Mouse (Mus musculus): ENCODE results near the gene A630089N07Rik. TPM values are rescaled to one million over a fixed set of nuclear protein-coding genes. Genes with fewer than 3 reads are reported as not detected.

The A630089N07Rik gene
- polyA plus RNA-seq, 1 experiment from 2014 or later, result 31.7 TPM

DNA sequence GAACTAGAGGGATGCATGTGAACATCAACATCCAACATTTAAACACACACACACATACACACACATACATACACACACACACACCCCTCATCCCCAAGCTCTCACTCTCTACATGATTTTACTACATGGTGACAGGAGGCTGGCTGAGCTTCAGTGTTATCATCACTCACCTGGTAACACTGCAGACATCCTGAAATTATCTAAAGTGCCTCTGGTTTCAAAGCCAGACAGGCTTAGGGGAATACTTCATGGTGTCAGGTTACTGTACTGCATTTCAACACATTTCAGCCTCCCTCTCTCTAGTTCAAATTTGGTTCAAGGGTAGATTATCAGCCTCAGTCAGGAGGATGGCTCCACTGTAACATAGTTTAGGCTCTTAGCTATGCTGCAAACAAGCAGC is 124.6 kb downstream of the A630089N07Rik start:
- H3K27me3 ChIP-seq (ENCODE audit: control insufficient read depth, insufficient read depth, low read length), result no peaks in the 10 kb centered on the region
- H3K4me3 ChIP-seq (ENCODE audit: low read depth, low read length), result no peak overlapping the region
- H3K9me3 ChIP-seq (ENCODE audit: control insufficient read depth, low read length), result no peaks in the 10 kb centered on the region
- no peaks in the 10 kb centered on the region for H3K36me3 ChIP-seq (ENCODE audit: control insufficient read depth, insufficient read depth, low read length)
- H3K4me1 ChIP-seq (ENCODE audit: control insufficient read depth, insufficient read depth, low read length), result 0 out of 2 replicates have a peak, but pooled peaks cover 2% of the 10 kb centered on the region
- no peak overlapping the region for H3K4me2 ChIP-seq (ENCODE audit: low read depth, severe bottlenecking)
- H3K9ac ChIP-seq (ENCODE audit: low read length), result no peak overlapping the region
- H3K27ac ChIP-seq (replicated peaks; ENCODE audit: low read depth, low read length), result no peak overlapping the region
- DNase-seq (ENCODE audit: low spot score), result no peak
- ATAC-seq (ENCODE audit: insufficient number of reproducible peaks, low FRiP score, low TSS enrichment, low read depth), result no peak

DNA sequence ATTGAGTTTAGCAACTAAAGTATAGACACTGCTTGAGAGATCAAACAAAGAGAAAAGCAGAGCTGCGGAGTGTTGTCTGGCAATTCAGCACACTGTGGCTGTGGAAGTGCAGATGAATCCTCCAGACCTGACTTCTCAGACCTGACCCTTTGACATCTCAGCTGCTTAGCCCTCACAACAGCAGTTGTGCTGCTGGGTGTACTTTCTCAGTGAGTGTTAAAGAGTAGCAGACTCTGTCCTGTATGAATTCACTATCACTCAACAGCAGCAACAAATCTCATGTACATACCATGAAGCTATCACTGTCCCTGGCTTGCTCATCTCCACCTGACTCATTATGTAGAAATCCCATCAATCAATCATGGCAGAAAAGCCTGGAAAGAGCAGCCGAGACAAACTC is 126.2 kb downstream of the A630089N07Rik start:
- ATAC-seq (ENCODE audit: insufficient number of reproducible peaks, low FRiP score, low TSS enrichment, low read depth) (no peak), DNase-seq (ENCODE audit: low spot score) (no peak)
- WGBS, result 92% methylated on average over 2 of the region's 2 CpGs
- Histone ChIP-seq H3K36me3 (ENCODE audit: control insufficient read depth, insufficient read depth, low read length) (peaks cover 6% of the 10 kb centered on the region; the same call in 1 of the 2 replicates), H3K27ac (replicated peaks; ENCODE audit: low read depth, low read length) (no peak overlapping the region), H3K4me2 (ENCODE audit: low read depth, severe bottlenecking) (no peak overlapping the region), H3K4me1 (ENCODE audit: control insufficient read depth, insufficient read depth, low read length) (no peaks in the 10 kb centered on the region), H3K9ac (ENCODE audit: low read length) (no peak overlapping the region), H3K9me3 (ENCODE audit: control insufficient read depth, low read length) (no peaks in the 10 kb centered on the region), H3K27me3 (ENCODE audit: control insufficient read depth, insufficient read depth, low read length) (no peaks in the 10 kb centered on the region), H3K4me3 (ENCODE audit: low read depth, low read length) (no peak overlapping the region)

DNA sequence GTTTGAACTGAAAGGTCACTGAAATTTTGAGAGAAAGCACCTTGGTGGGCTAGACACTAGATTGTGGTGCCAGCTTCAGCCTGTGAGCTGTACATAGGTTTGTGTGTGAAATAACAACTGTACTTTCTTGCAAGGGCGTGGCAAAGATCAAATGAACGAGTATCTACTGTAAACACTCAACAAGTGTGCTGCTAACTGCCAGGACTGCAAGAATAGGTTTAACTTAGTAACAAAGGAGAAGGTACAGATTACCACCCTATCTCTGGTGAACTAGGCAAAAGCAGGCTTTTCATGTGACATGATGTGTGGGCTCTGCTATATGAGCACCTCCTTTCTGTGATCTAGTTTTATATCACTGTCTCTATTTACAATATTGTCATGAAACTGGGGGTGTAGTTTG is 128.9 kb downstream of the A630089N07Rik start:
- H3K27me3 ChIP-seq (ENCODE audit: control insufficient read depth, insufficient read depth, low read length), result no peaks in the 10 kb centered on the region
- no peaks in the 10 kb centered on the region for H3K4me1 ChIP-seq (ENCODE audit: control insufficient read depth, insufficient read depth, low read length)
- H3K9ac ChIP-seq (ENCODE audit: low read length), result no peak overlapping the region
- WGBS, result 87% methylated on average over 2 of the region's 2 CpGs
- H3K4me2 ChIP-seq (ENCODE audit: low read depth, severe bottlenecking), result no peak overlapping the region
- DNase-seq (ENCODE audit: low spot score) (no peak), ATAC-seq (ENCODE audit: insufficient number of reproducible peaks, low FRiP score, low TSS enrichment, low read depth) (no peak)
- H3K27ac ChIP-seq (replicated peaks; ENCODE audit: low read depth, low read length), result no peak overlapping the region
- no peaks in the 10 kb centered on the region for H3K9me3 ChIP-seq (ENCODE audit: control insufficient read depth, low read length)
- H3K36me3 ChIP-seq (ENCODE audit: control insufficient read depth, insufficient read depth, low read length), result peaks cover 10% of the 10 kb centered on the region
- no peak overlapping the region for H3K4me3 ChIP-seq (ENCODE audit: low read depth, low read length)

DNA sequence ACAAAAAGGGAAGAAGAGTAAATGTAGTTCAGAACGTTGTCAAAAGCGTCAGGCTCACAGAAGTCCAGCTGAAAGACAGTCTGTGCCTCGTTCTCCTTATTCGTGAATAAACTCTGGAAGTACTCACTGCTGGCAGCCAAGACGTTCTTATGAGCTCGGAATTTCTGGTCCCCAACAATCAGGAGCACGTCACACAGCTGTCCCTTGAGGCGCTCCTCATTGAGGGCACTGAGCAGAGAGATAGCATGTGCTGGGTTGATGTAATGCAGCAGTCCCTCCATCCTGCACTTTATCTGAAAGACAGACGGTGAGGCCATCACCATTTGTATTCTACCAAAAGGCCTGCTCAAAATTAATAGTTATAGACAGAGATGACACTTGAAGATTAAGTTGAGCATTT is 129.4 kb downstream of the A630089N07Rik start:
- no peaks in the 10 kb centered on the region for H3K27me3 ChIP-seq (ENCODE audit: control insufficient read depth, insufficient read depth, low read length)
- 90% methylated on average over 9 of the region's 9 CpGs for WGBS
- no peaks in the 10 kb centered on the region for H3K9me3 ChIP-seq (ENCODE audit: control insufficient read depth, low read length)
- no peak overlapping the region for H3K9ac ChIP-seq (ENCODE audit: low read length)
- peaks cover 10% of the 10 kb centered on the region for H3K36me3 ChIP-seq (ENCODE audit: control insufficient read depth, insufficient read depth, low read length)
- no peak overlapping the region for H3K4me2 ChIP-seq (ENCODE audit: low read depth, severe bottlenecking)
- no peak overlapping the region for H3K27ac ChIP-seq (replicated peaks; ENCODE audit: low read depth, low read length)
- ATAC-seq (ENCODE audit: insufficient number of reproducible peaks, low FRiP score, low TSS enrichment, low read depth), result no peak
- DNase-seq (ENCODE audit: low spot score), result no peak
- no peaks in the 10 kb centered on the region for H3K4me1 ChIP-seq (ENCODE audit: control insufficient read depth, insufficient read depth, low read length)
- H3K4me3 ChIP-seq (ENCODE audit: low read depth, low read length), result no peak overlapping the region

DNA sequence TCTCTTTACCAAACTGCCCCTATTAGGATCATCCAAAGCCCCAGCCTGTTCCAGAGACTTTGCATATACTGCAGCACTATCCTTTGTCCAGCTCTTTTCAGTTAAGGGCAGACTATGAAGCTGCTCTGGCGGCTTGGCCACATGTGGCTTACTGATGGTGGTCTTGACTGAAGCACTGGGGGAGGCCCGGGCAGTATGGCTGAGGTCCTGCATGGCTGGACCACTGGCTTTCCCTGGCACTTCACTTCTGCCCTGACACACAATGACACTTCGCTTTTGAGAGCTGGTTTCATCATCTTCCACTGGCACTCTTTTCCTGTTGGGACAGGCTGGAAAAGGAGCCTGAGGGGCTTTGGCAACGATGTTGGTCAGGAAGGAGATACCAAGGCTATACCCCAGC is 129.9 kb downstream of the A630089N07Rik start:
- ATAC-seq (ENCODE audit: insufficient number of reproducible peaks, low FRiP score, low TSS enrichment, low read depth) (no peak), DNase-seq (ENCODE audit: low spot score) (no peak)
- Histone ChIP-seq H3K4me3 (ENCODE audit: low read depth, low read length) (no peak overlapping the region), H3K27ac (replicated peaks; ENCODE audit: low read depth, low read length) (no peak overlapping the region), H3K4me1 (ENCODE audit: control insufficient read depth, insufficient read depth, low read length) (no peaks in the 10 kb centered on the region), H3K36me3 (ENCODE audit: control insufficient read depth, insufficient read depth, low read length) (peaks cover 10% of the 10 kb centered on the region), H3K4me2 (ENCODE audit: low read depth, severe bottlenecking) (no peak overlapping the region), H3K9ac (ENCODE audit: low read length) (no peak overlapping the region), H3K9me3 (ENCODE audit: control insufficient read depth, low read length) (no peaks in the 10 kb centered on the region), H3K27me3 (ENCODE audit: control insufficient read depth, insufficient read depth, low read length) (no peaks in the 10 kb centered on the region)
- 87% methylated on average over 4 of the region's 4 CpGs for WGBS

Other genes with a start within 250 kb of the A630089N07Rik start
- gene Prdm15, start 230.6 kb downstream of the A630089N07Rik start, polyA plus RNA-seq (2014; fragmentation: Nextera tagmentation; extraction: Ambion mirVana), result 13.2 and 14.2 TPM in 2 replicates
- 13.4 and 16.4 TPM in 2 replicates for gene C2cd2, start 119.9 kb downstream of the A630089N07Rik start, polyA plus RNA-seq (2014; fragmentation: Nextera tagmentation; extraction: Ambion mirVana)
- gene Zbtb21, start 119.8 kb downstream of the A630089N07Rik start, polyA plus RNA-seq (2014; fragmentation: Nextera tagmentation; extraction: Ambion mirVana), result 15.9 and 16.2 TPM in 2 replicates
- 19.2 and 20.6 TPM in 2 replicates for gene B230307C23Rik, start 85.1 kb downstream of the A630089N07Rik start, polyA plus RNA-seq (2014; fragmentation: Nextera tagmentation; extraction: Ambion mirVana)

Measured in limb, embryonic 11.5 days (tissue).